ENCODE assay signal across 15 mouse cellular contexts in the genomic region with DNA sequence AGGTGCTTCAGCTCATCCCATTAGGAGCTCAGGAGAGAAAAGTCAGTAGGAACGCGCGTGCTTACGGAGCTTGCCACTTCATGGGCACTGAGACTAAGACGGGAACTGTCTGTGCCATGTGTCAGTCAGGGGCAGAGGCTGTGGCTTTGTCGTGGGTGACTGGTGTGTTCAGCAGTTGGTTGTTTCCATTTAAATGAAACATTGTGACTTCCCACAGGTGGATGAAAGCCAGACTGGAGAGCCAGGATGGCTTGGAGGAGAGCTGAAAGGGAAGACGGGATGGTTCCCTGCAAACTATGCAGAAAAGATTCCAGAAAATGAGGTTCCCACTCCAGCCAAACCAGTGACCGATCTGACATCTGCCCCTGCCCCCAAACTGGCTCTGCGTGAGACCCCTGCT.
DNase-seq lines count a peak whose midpoint lies in the region; ATAC-seq and TF ChIP-seq lines count a peak whose summit lies in the region.
"Had no signal": no experiment of that assay in that cellular context is flagged by ENCODE, and none has a peak within 500 bp of the region (broad histone marks: within the 10 kb centered on the region; RNA-seq: fewer than 3 reads in every experiment).

No protein-coding gene starts in this region.

- no peak overlapping the region for H3K9ac ChIP-seq in limb, embryonic 14.5 days (ENCODE audit: low read depth, low read length, severe bottlenecking)
- H3K9ac ChIP-seq: embryonic facial prominence, embryonic 12.5 days; hindbrain, embryonic 12.5 days; lung, embryonic 14.5 days; midbrain, embryonic 12.5 days had no signal

- WGBS in limb, embryonic 14.5 days, result 85% methylated on average over 9 of the region's 9 CpGs
- 96% methylated on average over 9 of the region's 9 CpGs for WGBS in limb, embryonic 10.5 days

- no peaks in the 10 kb centered on the region for H3K9me3 ChIP-seq in limb, embryonic 14.5 days (ENCODE audit: control insufficient read depth, low read length)
- no peaks in the 10 kb centered on the region for H3K9me3 ChIP-seq in limb, embryonic 10.5 days (replicated peaks)
- H3K9me3 ChIP-seq: embryonic facial prominence, embryonic 12.5 days; hindbrain, embryonic 12.5 days; midbrain, embryonic 12.5 days had no signal

- TF ChIP-seq POLR2A in limb, embryonic 14.5 days (IDR thresholded peaks at IDR 0.05; ENCODE audit: borderline replicate concordance, extremely low read depth, insufficient read depth, insufficient read length), result no peak

- no peaks in the 10 kb centered on the region for H3K27me3 ChIP-seq in limb, embryonic 14.5 days (ENCODE audit: control insufficient read depth, insufficient read depth, low read length)
- H3K27me3 ChIP-seq in limb, embryonic 10.5 days (ENCODE audit: low read depth, poor library complexity, severe bottlenecking), result no peaks in the 10 kb centered on the region
- H3K27me3 ChIP-seq: embryonic facial prominence, embryonic 12.5 days; hindbrain, embryonic 12.5 days; midbrain, embryonic 12.5 days had no signal

- H3K27ac ChIP-seq in limb, embryonic 14.5 days (replicated peaks; ENCODE audit: low read depth, low read length), result peak overlapping the region; percentile 26; the same call in 1 of the 2 replicates
- no peak overlapping the region for H3K27ac ChIP-seq in limb, embryonic 10.5 days
- H3K27ac ChIP-seq: embryonic facial prominence, embryonic 12.5 days; hindbrain, embryonic 12.5 days; midbrain, embryonic 12.5 days had no signal

- no peak overlapping the region for H3K4me2 ChIP-seq in limb, embryonic 14.5 days (replicated peaks; ENCODE audit: low read depth, low read length, severe bottlenecking)
- H3K4me2 ChIP-seq: embryonic facial prominence, embryonic 12.5 days; hindbrain, embryonic 12.5 days; lung, embryonic 14.5 days; midbrain, embryonic 12.5 days had no signal

- H3K4me3 ChIP-seq in limb, embryonic 14.5 days (replicated peaks; ENCODE audit: low read length), result no peak overlapping the region
- no peak overlapping the region for H3K4me3 ChIP-seq in limb, embryonic 10.5 days
- H3K4me3 ChIP-seq: embryonic facial prominence, embryonic 12.5 days; hindbrain, embryonic 12.5 days; midbrain, embryonic 12.5 days; myocyte had no signal

- DNase-seq in frontal cortex, postnatal 10 days (ENCODE audit: low spot score in 2 of 2), result no peak
- DNase-seq in limb, embryonic 14.5 days (ENCODE audit: low spot score), result no peak
- DNase-seq in limb, embryonic 10.5 days (ENCODE audit: low spot score), result no peak
- peak; percentile 16 for DNase-seq in fat pad, adult 2 months (ENCODE audit: extremely low read depth, low read depth, low spot score)
- peak; percentile 62 for DNase-seq in testis, postnatal 14 days (ENCODE audit: low spot score)
- no peak for DNase-seq in adrenal gland, adult (ENCODE audit: inconsistent age in 2 of 2, low spot score in 1 of 2)
- DNase-seq: adrenal gland, postnatal 25 days; B cell, adult 2 months; lung, embryonic 14.5 days; thymus, adult 18-20 months had no signal

- H3K4me1 ChIP-seq in limb, embryonic 14.5 days (ENCODE audit: control insufficient read depth, insufficient read depth, low read length), result peaks cover 43% of the 10 kb centered on the region
- H3K4me1 ChIP-seq in limb, embryonic 10.5 days, result peaks cover 29% of the 10 kb centered on the region
- H3K4me1 ChIP-seq: embryonic facial prominence, embryonic 12.5 days; hindbrain, embryonic 12.5 days; midbrain, embryonic 12.5 days had no signal

- peak; percentile 15; the same call in 1 of the 2 replicates for ATAC-seq in frontal cortex, adult (ENCODE audit: low TSS enrichment)
- no peak for ATAC-seq in limb, embryonic 14.5 days (ENCODE audit: low FRiP score, low read depth)

- H3K36me3 ChIP-seq in limb, embryonic 14.5 days (ENCODE audit: control insufficient read depth, insufficient read depth, low read length), result peaks cover 43% of the 10 kb centered on the region
- peaks cover 85% of the 10 kb centered on the region for H3K36me3 ChIP-seq in limb, embryonic 10.5 days

Comparison
In these comparisons a context has a peak if more than half of its experiments do, and no peak if none do; other contexts are left out.
1. DNase-seq: peak in fat pad, adult 2 months (single experiment) and testis, postnatal 14 days (single experiment); none in frontal cortex, postnatal 10 days (0 of 2), limb, embryonic 14.5 days (single experiment), limb, embryonic 10.5 days (single experiment) and adrenal gland, adult (0 of 2).